Mouse (Mus musculus) midbrain, postnatal 0 days (tissue): ENCODE results near the gene Cyba. TPM values are rescaled to one million over a fixed set of nuclear protein-coding genes. Genes with fewer than 3 reads are reported as not detected.

Experiments
- ATAC-seq: fragments of 200-750 bp; cut with Nextera tagmentation; 2 replicates; pipeline ENCODE4 v1.8.0; 2017; ENCODE audit warnings: moderate number of reproducible peaks, mild to moderate bottlenecking, moderate TSS enrichment, moderate library complexity; ENCODE audit not compliant: low FRiP score
- DNase-seq: peaks from one replicate; pipeline ENCODE4 v3.0.0-alpha.2; 2015; ENCODE audit warnings: low spot score
- H3K27ac ChIP-seq: fragments of 300-500 bp; sonication (generic); 2 replicates; pipeline ENCODE4 v1.5.1; 2014; ENCODE audit warnings: low read depth, mild to moderate bottlenecking, low read length, mixed read lengths
- H3K27me3 ChIP-seq: fragments of 300-500 bp; sonication (generic); 2 replicates; pipeline ENCODE4 v1.6.1; 2014; ENCODE audit warnings: low read length, control low read depth, mixed read lengths; ENCODE audit not compliant: insufficient read depth
- H3K36me3 ChIP-seq: fragments of 300-500 bp; sonication (generic); 2 replicates; pipeline ENCODE4 v1.6.1; 2014; ENCODE audit warnings: low read length, control low read depth, mixed read lengths; ENCODE audit not compliant: insufficient read depth
- H3K4me1 ChIP-seq: fragments of 300-500 bp; sonication (generic); 2 replicates; pipeline ENCODE4 v1.6.1; 2014; ENCODE audit warnings: mild to moderate bottlenecking, control low read depth, antibody characterized with exemption, low read length, mixed read lengths; ENCODE audit not compliant: insufficient read depth
- H3K4me2 ChIP-seq: fragments of 300-500 bp; sonication (generic); 2 replicates; pipeline ENCODE4 v1.6.1; 2014; ENCODE audit warnings: low read depth, mild to moderate bottlenecking, low read length, mixed read lengths; ENCODE audit not compliant: poor library complexity, severe bottlenecking
- H3K4me3 ChIP-seq: fragments of 300-500 bp; sonication (generic); 2 replicates; pipeline ENCODE4 v1.5.1; 2014; ENCODE audit warnings: low read depth, mild to moderate bottlenecking, low read length, moderate library complexity
- H3K9ac ChIP-seq: fragments of 300-500 bp; sonication (generic); replicated peaks from 2 replicates; pipeline ENCODE4 v1.6.1; 2014; ENCODE audit warnings: mild to moderate bottlenecking, low read length, moderate library complexity, mixed read lengths; ENCODE audit not compliant: poor library complexity, severe bottlenecking
- H3K9me3 ChIP-seq: fragments of 300-500 bp; sonication (generic); 2 replicates; pipeline ENCODE4 v1.6.1; 2016; ENCODE audit warnings: low read length, control low read depth
- CTCF ChIP-seq: IDR thresholded peaks from 2 replicates; pipeline ENCODE4 v1.5.1; 2016; ENCODE audit warnings: antibody characterized with exemption, mild to moderate bottlenecking
- WGBS: fragments of 180-500 bp; shearing (Covaris S2); extraction: QIAGEN DNeasy Blood & Tissue Kit; methylation state at CpG from one replicate; pipeline ENCODE4 v1.1.7; 2014; 5-methylcytosine and 5-hydroxymethylcytosine counted together
- polyA plus RNA-seq: library from polyadenylated mRNA; unstranded; fragments of >200 nt; fragmentation: Nextera tagmentation; extraction: Ambion mirVana; gene quantifications from 2 replicates; pipeline ENCODE4 v1.2.1, GENCODE M21; 2015
- total RNA-seq: library from RNA; depleted of rRNA; stranded (reverse); fragments of >200 nt; gene quantifications from 2 replicates; pipeline ENCODE4 v1.2.3, GENCODE M21; 2014

Gene Cyba
- total and polyA plus RNA-seq, 2 experiments from 2014 or later = 27.7 to 35.6 TPM

- H3K36me3 ChIP-seq = peaks cover 66% of the 10 kb centered on the region
- ATAC-seq (no peak), DNase-seq (no peak)
- no peaks in the 10 kb centered on the region for H3K9me3 ChIP-seq
- no peak for TF ChIP-seq CTCF
- H3K4me1 ChIP-seq = no peaks in the 10 kb centered on the region
- H3K4me3 ChIP-seq = no peak overlapping the region
- no peak overlapping the region for H3K9ac ChIP-seq
- H3K4me2 ChIP-seq = no peak overlapping the region
- no peak overlapping the region for H3K27ac ChIP-seq
- no peaks in the 10 kb centered on the region for H3K27me3 ChIP-seq
- 93% methylated on average over 9 of the region's 9 CpGs for WGBS
Observed at GRCm38 (mm10) chr8:122398186-122398585, 34.5 kb downstream of the Cyba start.

- H3K36me3 ChIP-seq = peaks cover 46% of the 10 kb centered on the region
- 81% methylated on average over 6 of the region's 6 CpGs for WGBS
- no peak overlapping the region for H3K27ac ChIP-seq
- no peaks in the 10 kb centered on the region for H3K4me1 ChIP-seq
- no peak overlapping the region for H3K4me3 ChIP-seq
- no peaks in the 10 kb centered on the region for H3K27me3 ChIP-seq
- no peak overlapping the region for H3K4me2 ChIP-seq
- ATAC-seq (no peak), DNase-seq (peak; percentile 21)
- TF ChIP-seq CTCF = no peak
- H3K9ac ChIP-seq = no peak overlapping the region
- no peaks in the 10 kb centered on the region for H3K9me3 ChIP-seq
Observed at GRCm38 (mm10) chr8:122395291-122395690, 37.4 kb downstream of the Cyba start.

GRCm38 (mm10) chr8:122393717-122394116 is 39.0 kb downstream of the Cyba start:
- no peaks in the 10 kb centered on the region for H3K27me3 ChIP-seq
- no peak for DNase-seq
- H3K27ac ChIP-seq = no peak overlapping the region
- no peaks in the 10 kb centered on the region for H3K4me1 ChIP-seq
- TF ChIP-seq CTCF = no peak
- no peak overlapping the region for H3K4me2 ChIP-seq
- no peak overlapping the region for H3K4me3 ChIP-seq
- H3K36me3 ChIP-seq = peaks cover 44% of the 10 kb centered on the region
- no peaks in the 10 kb centered on the region for H3K9me3 ChIP-seq
- ATAC-seq = no peak
- H3K9ac ChIP-seq = no peak overlapping the region

GRCm38 (mm10) chr8:122390758-122391157 is 42.0 kb downstream of the Cyba start:
- no peaks in the 10 kb centered on the region for H3K27me3 ChIP-seq
- 89% methylated on average over 3 of the region's 3 CpGs for WGBS
- H3K4me2 ChIP-seq = no peak overlapping the region
- no peak overlapping the region for H3K4me3 ChIP-seq
- H3K9me3 ChIP-seq = no peaks in the 10 kb centered on the region
- no peaks in the 10 kb centered on the region for H3K4me1 ChIP-seq
- ATAC-seq = no peak
- peaks cover 60% of the 10 kb centered on the region for H3K36me3 ChIP-seq
- H3K9ac ChIP-seq = no peak overlapping the region
- no peak overlapping the region for H3K27ac ChIP-seq
- no peak for DNase-seq
- no peak for TF ChIP-seq CTCF

GRCm38 (mm10) chr8:122389357-122389756 is 43.4 kb downstream of the Cyba start:
- Histone ChIP-seq H3K27ac (no peak overlapping the region), H3K4me3 (no peak overlapping the region), H3K9me3 (no peaks in the 10 kb centered on the region), H3K4me2 (no peak overlapping the region), H3K27me3 (no peaks in the 10 kb centered on the region), H3K4me1 (no peaks in the 10 kb centered on the region), H3K9ac (no peak overlapping the region), H3K36me3 (peaks cover 64% of the 10 kb centered on the region)
- DNase-seq = no peak
- 93% methylated on average over 3 of the region's 3 CpGs for WGBS
- TF ChIP-seq CTCF = peak; percentile 39
- ATAC-seq = no peak

GRCm38 (mm10) chr8:122383039-122383438 is 49.7 kb downstream of the Cyba start:
- Histone ChIP-seq H3K4me1 (no peaks in the 10 kb centered on the region; the same call in 1 of the 2 replicates), H3K9me3 (no peaks in the 10 kb centered on the region), H3K4me3 (no peak overlapping the region), H3K27me3 (no peaks in the 10 kb centered on the region), H3K9ac (no peak overlapping the region), H3K36me3 (peaks cover 52% of the 10 kb centered on the region), H3K4me2 (no peak overlapping the region), H3K27ac (no peak overlapping the region)
- WGBS = 81% methylated on average over 4 of the region's 4 CpGs
- TF ChIP-seq CTCF = no peak
- DNase-seq (no peak), ATAC-seq (no peak)
